Mouse (Mus musculus) spleen, adult 2 months (tissue): ENCODE data around the gene Dis3. TPM values are rescaled to one million over a fixed set of nuclear protein-coding genes. Genes with fewer than 3 reads are reported as not detected.
A peak's percentile ranks its signal among the peaks of the same experiment; 100 is the strongest.

Experiments used
- DNase-seq, 2 experiments: peaks; one replicate each; pipeline versions ENCODE4 v3.0.0 to v3.0.0-alpha.2; 2012 to 2021; ENCODE audit warnings: low spot score in 2 of 2, low read depth in 1 of 2
- H3K27ac ChIP-seq: fragments of 200-500 bp; 2 replicates; pipeline ENCODE4 v1.5.1; 2012; ENCODE audit warnings: low read length, inconsistent platforms; ENCODE audit not compliant: insufficient read depth
- H3K27me3 ChIP-seq: fragments of 200-500 bp; 2 replicates; pipeline ENCODE4 v1.6.1; 2012; ENCODE audit warnings: mild to moderate bottlenecking, moderate library complexity, low read length, inconsistent platforms; ENCODE audit not compliant: control insufficient read depth, insufficient read depth
- H3K36me3 ChIP-seq: fragments of 200-500 bp; 2 replicates; pipeline ENCODE4 v1.6.1; 2012; ENCODE audit warnings: mild to moderate bottlenecking, low read length, inconsistent platforms; ENCODE audit not compliant: control insufficient read depth, insufficient read depth
- H3K4me1 ChIP-seq: fragments of 200-500 bp; 2 replicates; pipeline ENCODE4 v1.6.1; 2011; ENCODE audit warnings: inconsistent platforms; ENCODE audit not compliant: control insufficient read depth, insufficient read depth, insufficient read length
- H3K4me3 ChIP-seq: fragments of 200-500 bp; 2 replicates; pipeline ENCODE4 v1.5.1; 2011; ENCODE audit warnings: mild to moderate bottlenecking, inconsistent platforms; ENCODE audit not compliant: insufficient read depth, insufficient read length; ENCODE audit errors: extremely low read depth
- CTCF ChIP-seq: fragments of 200-500 bp; IDR thresholded peaks from 2 replicates; pipeline ENCODE4 v1.5.1; 2011; ENCODE audit warnings: mild to moderate bottlenecking, inconsistent platforms; ENCODE audit not compliant: insufficient read depth, insufficient read length, insufficient replicate concordance; ENCODE audit errors: extremely low read depth
- POLR2A ChIP-seq: fragments of 200-500 bp; IDR thresholded peaks from 2 replicates; pipeline ENCODE4 v1.6.1; 2011; ENCODE audit warnings: low read depth, low read length, inconsistent platforms
- WGBS: fragments of 180-500 bp; shearing (Covaris S2); methylation state at CpG from one replicate; pipeline ENCODE4 v1.1.7; 2018; 5-methylcytosine and 5-hydroxymethylcytosine counted together
- polyA plus RNA-seq: library from polyadenylated mRNA; depleted of rRNA; stranded (reverse); fragments of >200 nt; gene quantifications from 2 replicates; pipeline ENCODE4 v1.2.3, GENCODE M21; 2012

Gene Dis3
- polyA plus RNA-seq, 1 experiment, result 3.2 TPM

DNA sequence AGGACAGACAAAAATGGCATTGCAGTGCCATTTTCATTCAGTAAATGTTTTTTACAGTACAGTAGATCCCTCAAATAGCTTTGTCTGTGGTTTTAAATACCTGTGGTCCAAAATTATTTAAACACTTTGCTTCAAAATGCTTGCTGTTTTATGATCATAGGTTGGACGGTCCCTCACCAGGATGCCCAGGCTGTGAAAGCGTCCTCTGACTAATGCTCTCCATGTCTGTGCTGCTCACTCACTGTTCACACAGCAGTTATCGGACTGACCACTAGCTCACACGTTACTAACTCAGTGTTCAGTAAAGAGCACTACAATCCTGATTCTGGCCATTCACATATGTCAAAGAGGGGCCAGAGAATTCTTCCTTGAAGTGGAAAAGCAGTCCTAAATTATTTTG, 28.4 kb downstream of the Dis3 start:
- no peaks in the 10 kb centered on the region for H3K27me3 ChIP-seq
- TF ChIP-seq POLR2A (no peak), CTCF (no peak)
- DNase-seq, result no peak
- H3K4me3 ChIP-seq, result no peak overlapping the region
- H3K27ac ChIP-seq, result no peak overlapping the region
- H3K36me3 ChIP-seq, result peaks cover 11% of the 10 kb centered on the region
- no peaks in the 10 kb centered on the region for H3K4me1 ChIP-seq
- WGBS, result 99% methylated on average over 4 of the region's 4 CpGs

DNA sequence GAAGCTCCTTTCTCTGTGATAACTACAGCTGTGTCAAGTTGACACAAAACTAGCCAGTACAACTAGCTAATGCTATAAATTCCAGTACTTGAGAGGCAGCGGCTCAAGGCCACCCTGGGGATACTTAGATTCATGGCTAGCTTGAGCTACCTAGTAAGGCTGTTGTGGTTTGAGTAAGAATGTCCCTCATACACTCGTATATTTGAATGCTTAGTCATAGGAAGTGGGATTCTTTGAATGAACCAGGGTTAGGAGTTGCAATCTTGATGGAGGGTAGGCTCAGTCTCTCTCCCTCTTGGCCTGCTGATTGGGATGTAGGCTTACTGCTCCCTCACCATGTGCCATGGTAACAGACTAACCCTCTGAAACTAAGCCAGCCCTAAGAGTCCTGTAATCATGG, 36.5 kb downstream of the Dis3 start:
- 85% methylated on average over 2 of the region's 2 CpGs for whole genome bisulfite sequencing

GRCm38 (mm10) chr14:99060616-99061015, 39.0 kb downstream of the Dis3 start:
- Histone ChIP-seq H3K4me3 (no peak overlapping the region), H3K27ac (no peak overlapping the region), H3K27me3 (no peaks in the 10 kb centered on the region), H3K36me3 (peaks cover 9% of the 10 kb centered on the region), H3K4me1 (no peaks in the 10 kb centered on the region)
- TF ChIP-seq CTCF (no peak), POLR2A (no peak)
- 86% methylated on average over 12 of the region's 12 CpGs for WGBS
- no peak for DNase-seq

More for the DNA sequence above, 36.5 kb downstream of the Dis3 start:
- no peak overlapping the region for H3K4me3 ChIP-seq
- no peak overlapping the region for H3K27ac ChIP-seq
- H3K36me3 ChIP-seq, result peaks cover 14% of the 10 kb centered on the region
- no peak for DNase-seq
- no peaks in the 10 kb centered on the region for H3K4me1 ChIP-seq
- TF ChIP-seq CTCF, result no peak
- TF ChIP-seq POLR2A, result no peak
- H3K27me3 ChIP-seq, result no peaks in the 10 kb centered on the region

DNA sequence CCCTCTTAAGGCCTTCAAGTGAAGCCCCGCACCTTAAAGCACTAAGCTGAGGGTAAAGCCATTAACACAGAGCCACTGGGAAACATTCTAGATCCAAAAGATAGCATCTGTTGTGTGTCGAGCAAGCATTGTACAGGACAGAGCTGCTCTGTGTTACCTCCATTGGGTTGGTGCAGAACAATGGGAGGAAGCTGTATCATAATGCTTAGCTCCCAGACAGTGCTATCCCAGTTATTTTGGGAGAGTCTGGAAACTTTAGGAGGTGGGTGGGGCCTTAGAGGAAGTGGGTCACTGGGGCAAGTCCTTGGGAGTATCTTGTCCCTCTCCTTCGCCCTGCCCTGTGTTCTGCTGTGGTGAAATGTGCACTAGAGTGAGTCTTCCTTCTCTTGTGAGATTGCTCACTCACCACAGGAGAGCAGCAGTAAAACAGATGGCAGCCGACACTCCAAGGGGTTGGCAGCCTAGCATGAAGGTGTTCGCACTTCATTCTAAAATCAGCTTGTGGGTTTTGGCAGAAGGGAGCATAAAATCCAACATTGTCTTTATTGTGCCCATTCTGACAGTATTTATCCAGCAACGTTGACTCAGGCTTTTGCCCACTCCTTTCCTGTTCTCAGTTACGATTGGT, 40.5 kb downstream of the Dis3 start:
- H3K27me3 ChIP-seq, result no peaks in the 10 kb centered on the region
- peaks cover 9% of the 10 kb centered on the region for H3K36me3 ChIP-seq
- no peak overlapping the region for H3K4me3 ChIP-seq
- no peaks in the 10 kb centered on the region for H3K4me1 ChIP-seq
- TF ChIP-seq CTCF (no peak), POLR2A (no peak)
- WGBS, result 94% methylated on average over 7 of the region's 7 CpGs
- no peak overlapping the region for H3K27ac ChIP-seq
- no peak for DNase-seq

DNA sequence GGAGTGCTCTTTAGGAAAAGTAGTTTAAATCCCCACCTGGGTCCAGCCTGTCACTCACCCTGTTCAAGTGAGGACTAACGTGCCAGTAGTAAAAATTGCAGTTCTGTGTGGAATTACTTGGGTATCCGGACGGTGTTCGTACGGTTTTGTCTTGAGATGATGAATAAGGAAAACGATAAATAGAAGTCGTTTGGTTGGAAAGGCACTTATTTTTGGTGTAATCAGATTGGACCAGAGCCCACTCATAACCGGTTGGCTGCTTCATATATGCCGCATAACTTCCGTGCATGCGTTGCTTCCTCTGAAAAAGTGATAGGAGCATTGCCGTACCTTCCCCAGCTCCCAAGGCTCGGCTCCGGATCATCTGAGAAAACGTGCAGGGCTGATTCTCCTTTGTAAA, 52.8 kb downstream of the Dis3 start:
- Histone ChIP-seq H3K27ac (peak overlapping the region; percentile 74), H3K27me3 (no peaks in the 10 kb centered on the region), H3K4me1 (peaks cover 3% of the 10 kb centered on the region; the same call in 1 of the 2 replicates), H3K4me3 (peak overlapping the region; percentile 91), H3K36me3 (peaks cover 1% of the 10 kb centered on the region; the same call in 1 of the 2 replicates)
- under 1% methylated on average over 15 of the region's 15 CpGs for WGBS
- DNase-seq, result no peak
- TF ChIP-seq CTCF, result no peak
- TF ChIP-seq POLR2A, result no peak

- peak; percentile 63 for TF ChIP-seq POLR2A
- no peak for TF ChIP-seq CTCF
- H3K36me3 ChIP-seq, result no peaks in the 10 kb centered on the region
- H3K27me3 ChIP-seq, result no peaks in the 10 kb centered on the region
- H3K4me3 ChIP-seq, result peak within 1 kb of the TSS; percentile 91
- peak; percentile 87 to 91 for DNase-seq
- peaks cover 3% of the 10 kb centered on the region; the same call in 1 of the 2 replicates for H3K4me1 ChIP-seq
- peak within 1 kb of the TSS; percentile 90 for H3K27ac ChIP-seq
- under 1% methylated on average over 74 of the region's 81 CpGs for WGBS
Observed at GRCm38 (mm10) chr14:99046031-99046781, 53.4 kb downstream of the Dis3 start, which contains the start of the genes Mzt1 and Bora. TSS of gene Mzt1 (minus strand) at chr14:99046134. TSS of gene Bora (plus strand) at chr14:99046222.
